Mouse (Mus musculus) testis, adult 2 months (tissue): ENCODE measurements around the gene Zfp386. TPM values are rescaled to one million over a fixed set of nuclear protein-coding genes. Genes with fewer than 3 reads are reported as not detected.

ENCODE experiments used
- H3K27ac ChIP-seq: fragments of 200-500 bp; 2 replicates; pipeline ENCODE4 v1.5.1; 2012; ENCODE audit warnings: low read depth, low read length; ENCODE audit not compliant: control insufficient read depth, insufficient read depth
- H3K27me3 ChIP-seq: fragments of 200-500 bp; 2 replicates; pipeline ENCODE4 v1.6.1; 2012; ENCODE audit warnings: mild to moderate bottlenecking, low read length, moderate library complexity; ENCODE audit not compliant: control insufficient read depth, insufficient read depth
- H3K36me3 ChIP-seq: fragments of 200-500 bp; 2 replicates; pipeline ENCODE4 v1.6.1; 2012; ENCODE audit warnings: mild to moderate bottlenecking, low read length; ENCODE audit not compliant: control insufficient read depth, insufficient read depth
- H3K4me1 ChIP-seq: fragments of 200-500 bp; 2 replicates; pipeline ENCODE4 v1.6.1; 2012; ENCODE audit warnings: low read length; ENCODE audit not compliant: control insufficient read depth, insufficient read depth
- H3K4me3 ChIP-seq: fragments of 200-500 bp; 2 replicates; pipeline ENCODE4 v1.5.1; 2012; ENCODE audit warnings: low read depth, mild to moderate bottlenecking, low read length, moderate library complexity, mixed read lengths; ENCODE audit not compliant: control insufficient read depth
- CTCF ChIP-seq: fragments of 200-500 bp; IDR thresholded peaks from 2 replicates; pipeline ENCODE4 v1.5.1; 2012; ENCODE audit warnings: low read depth, mild to moderate bottlenecking, inconsistent platforms, low read length, moderate library complexity; ENCODE audit not compliant: control insufficient read depth, insufficient read depth, insufficient replicate concordance
- POLR2A ChIP-seq: fragments of 200-500 bp; IDR thresholded peaks from 2 replicates; pipeline ENCODE4 v1.6.1; 2012; ENCODE audit warnings: low read depth, mild to moderate bottlenecking, inconsistent platforms, low read length, moderate library complexity; ENCODE audit not compliant: control insufficient read depth
- polyA plus RNA-seq: library from polyadenylated mRNA; depleted of rRNA; stranded (reverse); fragments of >200 nt; gene quantifications from 2 replicates; pipeline ENCODE4 v1.2.3, GENCODE M21; 2012; rRNA removed

Gene Zfp386
- polyA plus RNA-seq, 1 experiment, result 7.6 TPM

DNA sequence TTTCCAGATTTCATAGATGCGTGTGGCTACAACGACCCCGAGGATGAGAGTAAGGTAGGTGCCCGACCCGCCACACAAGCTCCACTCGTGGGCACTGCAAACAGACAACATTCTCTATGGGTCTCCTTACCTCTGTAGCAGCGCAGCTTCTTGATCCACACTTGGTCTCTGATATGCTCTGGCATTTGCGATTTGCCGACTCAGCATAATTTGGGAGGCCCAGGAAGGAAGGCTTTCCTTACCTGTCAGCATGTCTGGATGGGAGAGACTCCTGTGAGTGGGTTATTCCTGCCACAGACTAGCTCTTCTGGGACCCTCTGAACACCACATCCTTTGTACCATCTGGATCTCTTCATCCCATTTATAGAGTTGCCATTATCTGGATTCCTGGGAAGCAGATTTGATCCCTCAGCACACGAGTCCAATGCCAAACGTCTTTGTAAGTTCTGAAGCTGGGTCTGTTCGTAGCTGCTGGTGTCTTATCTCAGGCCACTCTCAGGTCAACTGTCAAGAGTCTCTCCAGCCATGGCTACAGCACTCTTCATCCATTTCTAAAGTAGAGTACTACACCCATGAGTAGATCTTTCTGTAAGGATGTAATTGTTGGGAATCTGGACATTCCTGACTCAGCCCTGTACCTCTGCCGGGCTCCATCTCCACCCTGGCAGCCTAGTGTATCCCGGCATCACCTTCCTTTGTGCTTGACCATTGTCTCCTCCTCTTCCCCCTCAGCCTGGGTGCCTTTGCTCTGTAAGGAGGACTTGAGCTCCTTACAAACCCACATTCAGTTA lies 47.4 kb downstream of the Zfp386 start:
- Histone ChIP-seq H3K36me3 (no peaks in the 10 kb centered on the region), H3K27me3 (no peaks in the 10 kb centered on the region), H3K4me1 (no peaks in the 10 kb centered on the region), H3K27ac (no peak overlapping the region), H3K4me3 (no peak overlapping the region)
- TF ChIP-seq POLR2A (no peak), CTCF (no peak)

DNA sequence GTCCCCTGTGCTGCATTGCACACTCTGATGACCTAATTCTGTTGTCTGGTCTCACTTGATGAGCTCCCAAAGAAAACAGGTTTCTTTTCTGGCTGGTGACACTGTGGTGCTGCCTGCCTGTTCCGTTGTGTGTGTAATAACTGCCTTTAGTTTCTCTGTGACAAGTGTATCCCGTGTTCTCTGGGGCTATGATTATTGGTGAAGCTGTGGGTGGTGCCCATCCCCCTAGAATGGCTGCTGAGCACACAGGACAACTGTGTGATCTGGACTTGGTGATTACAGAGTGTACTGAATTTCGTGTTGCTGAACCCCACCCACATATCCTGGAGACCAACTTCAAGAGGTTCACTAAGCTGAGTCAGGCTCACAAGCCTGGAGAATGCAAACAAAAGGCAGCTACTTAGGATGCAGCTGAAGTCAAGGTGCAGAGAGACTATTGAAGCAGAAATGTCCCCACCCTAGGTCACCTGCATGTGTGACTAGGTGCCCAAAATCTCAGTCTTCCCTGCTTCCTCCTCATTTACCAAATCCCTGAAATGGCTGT lies 48.9 kb downstream of the Zfp386 start:
- Histone ChIP-seq H3K36me3 (no peaks in the 10 kb centered on the region), H3K27ac (no peak overlapping the region), H3K27me3 (no peaks in the 10 kb centered on the region), H3K4me3 (no peak overlapping the region), H3K4me1 (no peaks in the 10 kb centered on the region)
- TF ChIP-seq POLR2A (no peak), CTCF (no peak)

DNA sequence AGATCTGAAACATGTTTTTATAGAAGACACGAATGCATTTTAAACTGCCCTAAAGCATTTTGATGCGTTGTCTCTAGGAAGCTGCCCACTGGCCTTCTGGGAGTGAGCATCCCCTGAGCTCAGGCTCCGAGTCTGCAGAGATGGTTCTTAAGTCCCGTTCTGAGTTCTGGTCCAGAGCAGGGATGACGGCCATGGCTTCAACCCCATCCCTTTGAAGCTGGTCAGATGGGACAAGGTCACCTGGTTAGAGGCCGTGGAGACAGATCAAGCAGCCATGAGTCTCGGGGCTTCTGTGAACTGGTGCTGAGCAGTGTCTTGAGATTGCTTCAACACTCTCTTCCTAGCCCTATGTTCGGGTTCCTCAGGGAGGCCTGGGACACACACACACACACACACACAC lies 49.6 kb downstream of the Zfp386 start:
- no peak for TF ChIP-seq CTCF
- TF ChIP-seq POLR2A, result no peak
- Histone ChIP-seq H3K36me3 (no peaks in the 10 kb centered on the region), H3K27ac (no peak overlapping the region), H3K4me3 (no peak overlapping the region), H3K27me3 (no peaks in the 10 kb centered on the region), H3K4me1 (no peaks in the 10 kb centered on the region)

DNA sequence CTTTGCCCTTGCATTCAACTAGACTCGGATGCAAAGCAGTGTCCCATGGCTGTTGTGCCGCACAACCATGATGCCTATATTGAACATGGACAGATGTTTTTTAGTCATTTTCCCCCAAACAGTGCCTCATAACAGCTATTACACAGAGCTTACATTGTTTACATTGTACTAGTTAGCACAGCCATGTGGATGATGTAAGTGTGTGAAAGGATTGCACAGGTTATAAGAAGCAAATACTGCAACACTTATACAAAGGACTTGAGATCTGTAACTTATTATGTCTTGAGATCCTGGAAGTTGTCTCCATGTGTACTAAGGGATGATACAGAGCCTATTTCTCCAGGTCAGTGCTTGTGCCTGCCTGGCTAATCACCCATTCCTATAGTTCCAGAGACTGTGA lies 54.4 kb downstream of the Zfp386 start:
- Histone ChIP-seq H3K4me1 (no peaks in the 10 kb centered on the region), H3K4me3 (no peak overlapping the region), H3K36me3 (no peaks in the 10 kb centered on the region), H3K27ac (no peak overlapping the region), H3K27me3 (no peaks in the 10 kb centered on the region)
- TF ChIP-seq POLR2A (no peak), CTCF (no peak)

DNA sequence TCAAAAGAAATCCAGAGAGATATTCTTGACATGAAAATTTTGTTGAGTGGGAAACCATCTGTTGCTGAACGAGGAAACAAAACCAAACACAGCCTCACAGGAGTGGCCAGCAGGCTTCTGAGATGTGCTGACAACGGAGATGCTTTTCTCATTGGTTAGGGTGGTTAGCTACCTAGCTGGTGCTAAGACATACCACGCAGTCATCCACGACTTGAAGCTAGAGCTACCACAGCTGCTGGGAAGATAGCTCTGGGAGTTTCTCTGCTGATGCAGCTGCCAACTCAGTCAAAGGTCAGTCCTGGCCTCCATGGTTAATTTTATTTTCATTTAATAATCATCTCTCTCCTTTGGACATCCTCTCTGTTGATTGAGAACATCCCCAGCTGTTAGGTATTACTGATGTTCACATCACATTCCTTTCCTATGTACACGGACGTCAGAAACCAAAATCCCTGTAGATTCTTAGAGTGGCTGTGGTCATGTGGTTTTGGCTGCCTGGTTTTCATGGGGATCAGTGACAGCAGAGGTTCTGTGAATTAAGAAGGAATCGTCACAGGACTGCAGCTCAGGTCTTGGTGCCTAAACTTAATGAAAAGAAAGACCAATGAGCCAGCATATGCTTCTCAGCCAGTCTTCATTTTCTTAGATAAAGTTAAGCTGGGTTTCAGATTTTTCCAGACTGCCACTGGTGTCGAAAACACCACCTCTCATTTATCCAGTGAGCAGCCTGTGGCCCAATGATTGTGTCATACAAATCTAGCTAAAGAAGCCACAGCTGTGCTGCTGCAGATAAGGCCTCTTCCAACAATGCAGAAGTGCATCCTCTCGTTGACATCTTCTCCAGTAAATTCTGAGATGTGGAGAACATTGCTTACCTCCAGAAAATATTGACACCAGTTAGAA lies 62.2 kb downstream of the Zfp386 start:
- Histone ChIP-seq H3K4me1 (no peaks in the 10 kb centered on the region), H3K36me3 (no peaks in the 10 kb centered on the region), H3K4me3 (no peak overlapping the region), H3K27me3 (no peaks in the 10 kb centered on the region), H3K27ac (no peak overlapping the region)
- TF ChIP-seq CTCF, result no peak

DNA sequence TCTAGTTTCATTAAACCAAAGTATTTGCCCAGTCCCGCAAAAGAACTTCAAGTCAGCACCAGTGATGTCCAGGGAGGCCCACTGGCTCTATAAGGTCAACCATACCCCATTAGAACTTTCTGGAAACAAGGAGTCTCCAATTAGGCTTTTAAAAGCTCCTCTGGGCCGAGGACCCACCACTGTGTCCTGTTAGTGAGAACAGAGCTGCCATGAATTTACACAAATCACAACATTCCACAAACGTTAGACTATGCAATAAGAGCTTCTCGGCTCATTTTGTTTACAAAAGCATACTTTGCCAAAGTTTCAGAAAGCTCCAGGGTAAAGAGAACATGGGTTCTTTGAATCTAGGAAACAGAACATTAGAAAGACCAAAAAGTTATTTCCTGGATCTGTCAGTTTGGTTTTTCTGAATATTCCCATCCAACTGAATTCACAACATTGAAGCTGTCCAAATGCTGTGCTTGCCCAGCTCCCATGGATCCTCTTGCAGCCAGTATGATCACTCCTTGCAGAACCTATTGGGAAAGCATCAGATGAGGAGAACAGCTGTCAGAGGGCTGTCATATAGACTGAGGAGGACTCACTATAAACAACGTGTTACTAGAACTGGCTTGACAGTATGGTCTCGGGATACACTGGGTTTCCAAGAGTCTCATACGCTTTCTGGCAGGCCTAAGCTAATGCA lies 63.6 kb downstream of the Zfp386 start:
- Histone ChIP-seq H3K4me3 (no peak overlapping the region), H3K36me3 (no peaks in the 10 kb centered on the region), H3K27ac (no peak overlapping the region), H3K4me1 (no peaks in the 10 kb centered on the region), H3K27me3 (no peaks in the 10 kb centered on the region)
- TF ChIP-seq CTCF (no peak), POLR2A (no peak)

Other genes with a start within 250 kb of the Zfp386 start
- 0.23 and 0.28 TPM in 2 replicates for gene Vipr2, start 30.0 kb downstream of the Zfp386 start, polyA plus RNA-seq
- 36.4 and 44.9 TPM in 2 replicates for gene Wdr60, start 215.3 kb downstream of the Zfp386 start, polyA plus RNA-seq
- gene Gm11027, start 227.7 kb downstream of the Zfp386 start, polyA plus RNA-seq, result not detected in 2 replicates
- gene Esyt2, start 233.5 kb downstream of the Zfp386 start, polyA plus RNA-seq, result 5.4 and 5.9 TPM in 2 replicates